Mouse (Mus musculus) ES-CJ7 (cell line): ENCODE measurements around the gene Itgav.
A peak's percentile ranks its signal among the peaks of the same experiment; 100 is the strongest.

Experiments
- DNase-seq: peaks from one replicate; pipeline ENCODE4 v3.0.0; 2011; ENCODE audit warnings: low read depth, low spot score

Itgav gene

GRCm38 (mm10) chr2:83744276-83744952, 20.2 kb downstream of the Itgav start:
- DNase-seq = no peak

GRCm38 (mm10) chr2:83745257-83745656, 21.1 kb downstream of the Itgav start:
- DNase-seq = no peak

DNA sequence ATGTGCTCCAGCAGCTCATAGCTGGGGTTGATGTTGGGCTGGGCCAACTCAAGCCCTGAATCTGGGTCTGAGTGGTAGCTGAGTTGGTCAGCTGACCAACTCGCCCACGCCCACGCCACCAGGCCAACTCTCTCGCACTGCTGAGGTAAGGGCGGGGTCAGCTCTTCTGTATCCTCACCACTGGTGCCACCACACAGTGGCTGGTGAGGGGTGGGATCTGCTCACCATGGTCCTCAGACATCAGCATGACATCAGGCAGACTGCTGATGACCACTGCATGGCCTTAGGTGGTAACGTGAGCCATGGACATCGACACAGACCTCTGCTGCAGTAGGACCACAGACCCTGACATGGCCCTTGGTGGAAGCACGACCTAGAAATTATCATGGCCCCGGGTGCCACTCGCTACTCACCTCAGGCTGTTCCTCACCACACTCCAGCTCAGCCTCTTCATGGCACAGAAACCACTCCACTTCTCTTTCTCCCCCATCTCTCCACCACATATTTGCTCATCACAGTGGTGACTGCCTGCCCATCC, 24.5 kb downstream of the Itgav start:
- no peak for DNase-seq

DNA sequence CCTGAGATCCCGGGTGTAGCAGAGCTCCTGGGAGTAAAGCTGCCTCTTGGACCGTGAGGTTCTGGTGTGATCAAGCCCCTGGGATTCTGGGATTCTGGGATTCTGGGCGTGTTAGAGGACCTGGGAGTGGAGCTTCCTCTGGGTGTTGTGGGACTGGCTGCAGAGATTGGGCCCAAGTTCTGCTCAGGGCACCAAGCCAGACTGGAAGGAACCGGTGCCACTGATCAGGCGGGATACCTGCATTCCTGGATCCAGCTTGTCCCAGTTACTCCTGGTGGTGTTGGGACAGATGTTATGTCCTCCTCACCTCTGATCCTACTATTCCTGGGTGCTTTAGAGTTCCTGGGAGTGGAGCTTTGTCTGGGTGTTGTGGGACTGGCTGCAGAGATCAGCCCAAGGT, 28.8 kb downstream of the Itgav start:
- peak; percentile 25 for DNase-seq

- no peak for DNase-seq
Observed at GRCm38 (mm10) chr2:83754306-83754837, 30.2 kb downstream of the Itgav start.

- DNase-seq = no peak
Observed at GRCm38 (mm10) chr2:83758606-83759215, 34.5 kb downstream of the Itgav start.

DNA sequence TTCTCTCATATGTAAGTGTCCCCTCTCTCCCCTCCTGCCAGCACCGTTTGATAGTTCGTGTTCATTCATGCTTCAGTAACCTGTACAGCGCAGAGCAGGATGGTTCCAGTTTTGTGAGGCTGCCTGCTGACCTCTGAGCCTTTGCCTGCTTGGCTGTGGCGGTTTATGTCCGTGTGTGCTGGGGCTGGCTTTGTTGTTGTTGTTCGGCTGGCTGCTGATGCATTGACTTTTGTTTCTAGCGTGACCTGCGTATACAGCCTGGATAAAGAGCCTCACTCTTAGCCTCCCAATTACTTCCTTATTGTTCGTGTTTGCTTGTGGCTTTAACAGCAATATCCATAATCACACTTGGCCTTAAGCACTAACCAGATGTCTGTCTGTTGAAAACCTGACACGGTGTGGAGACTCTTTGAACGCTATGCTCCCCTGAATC, 35.0 kb downstream of the Itgav start:
- DNase-seq = no peak

DNA sequence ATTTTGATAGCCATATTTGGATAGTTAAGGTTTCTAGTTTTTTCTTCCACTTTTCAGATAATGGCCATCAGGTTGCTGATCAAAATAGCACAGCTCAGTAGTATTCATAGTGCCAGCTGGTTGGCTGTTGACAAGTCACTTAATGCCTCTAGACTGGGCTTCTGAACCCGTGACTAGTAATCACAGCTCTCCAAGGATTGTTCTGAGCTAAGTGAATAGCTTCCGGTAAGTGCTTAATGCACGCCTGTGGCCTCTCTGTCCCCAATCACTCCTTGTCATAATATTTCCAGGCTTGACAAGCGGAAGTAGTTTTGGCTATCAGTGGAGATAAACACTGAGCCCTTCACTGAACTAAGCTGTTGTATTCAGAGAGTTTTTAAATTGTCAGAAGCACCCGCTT, 35.5 kb downstream of the Itgav start:
- no peak for DNase-seq

- no peak for DNase-seq
Observed at GRCm38 (mm10) chr2:83760112-83760511, 35.9 kb downstream of the Itgav start.

DNA sequence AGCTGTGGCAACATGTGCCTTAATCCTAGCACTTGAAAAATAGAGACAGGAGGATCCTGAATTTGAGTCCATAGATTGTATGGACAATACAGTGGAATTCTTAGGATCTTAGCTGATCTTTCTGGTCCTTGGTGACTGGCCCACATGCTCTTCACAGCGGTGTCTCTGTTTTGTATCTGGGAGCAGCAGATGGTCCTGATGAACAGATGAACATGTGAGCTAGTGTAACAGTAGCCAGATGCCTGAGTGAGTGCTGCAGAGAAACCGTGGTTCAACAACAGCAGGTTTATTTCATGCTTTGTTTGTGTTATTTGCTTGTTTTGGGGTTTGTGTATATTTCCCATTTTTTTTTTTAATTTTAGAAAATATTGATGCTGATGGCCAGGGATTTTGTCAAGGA, 37.3 kb downstream of the Itgav start:
- DNase-seq = no peak

DNA sequence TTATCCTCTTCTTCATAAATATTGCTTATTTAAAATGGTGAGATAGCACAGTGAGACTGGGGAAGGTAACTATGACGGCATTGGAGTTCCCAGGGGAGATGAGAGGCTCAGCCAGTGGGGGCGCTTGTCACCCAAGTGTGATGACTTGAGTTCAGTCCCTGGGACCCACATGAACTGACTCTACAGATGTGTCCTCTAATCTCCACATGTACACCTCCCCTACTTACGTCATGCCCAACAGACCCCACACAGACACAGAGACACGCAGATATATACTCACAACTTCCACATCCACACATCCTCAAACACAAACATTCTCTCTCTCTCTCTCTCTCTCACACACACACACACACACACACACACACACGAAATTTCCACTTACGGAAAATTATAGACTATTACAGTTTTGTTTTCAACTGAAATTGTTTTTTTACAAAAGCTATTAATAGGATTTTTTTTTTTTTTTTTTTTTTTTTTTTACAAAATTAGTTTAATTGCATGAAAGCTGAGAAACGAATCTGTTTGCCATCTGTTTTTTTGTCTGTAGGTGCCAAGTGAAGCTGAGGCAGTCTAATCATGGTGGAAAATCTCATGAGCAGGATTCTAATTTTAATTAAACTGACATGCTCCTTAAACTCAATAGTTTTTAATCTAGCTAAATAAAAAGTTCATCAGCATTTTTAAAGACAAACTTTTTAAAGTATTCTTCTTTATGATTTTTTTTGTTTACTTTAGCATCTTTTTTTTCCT, 38.1 kb downstream of the Itgav start:
- DNase-seq = peak; percentile 34

GRCm38 (mm10) chr2:83766058-83766457, 41.9 kb downstream of the Itgav start:
- no peak for DNase-seq

DNA sequence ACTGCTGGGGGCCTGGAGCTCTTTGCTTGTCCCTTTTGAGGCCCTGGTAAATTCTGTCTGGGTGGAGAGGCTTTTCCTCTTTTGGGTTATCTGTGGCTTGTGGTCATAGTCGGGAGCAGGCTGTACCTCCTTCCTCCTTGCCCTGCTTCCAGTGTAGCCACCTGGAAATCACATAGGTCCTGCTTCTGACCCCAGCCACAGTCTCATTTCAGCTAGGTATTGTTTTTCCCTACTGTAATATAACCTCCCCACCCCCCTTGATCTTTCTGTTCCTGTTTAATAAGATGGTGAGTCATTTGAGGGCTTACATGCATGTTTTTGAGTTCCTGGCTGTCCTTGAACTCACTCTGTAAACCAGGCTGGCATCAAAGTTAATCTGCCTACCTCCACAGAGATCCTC, 42.7 kb downstream of the Itgav start:
- no peak for DNase-seq

DNA sequence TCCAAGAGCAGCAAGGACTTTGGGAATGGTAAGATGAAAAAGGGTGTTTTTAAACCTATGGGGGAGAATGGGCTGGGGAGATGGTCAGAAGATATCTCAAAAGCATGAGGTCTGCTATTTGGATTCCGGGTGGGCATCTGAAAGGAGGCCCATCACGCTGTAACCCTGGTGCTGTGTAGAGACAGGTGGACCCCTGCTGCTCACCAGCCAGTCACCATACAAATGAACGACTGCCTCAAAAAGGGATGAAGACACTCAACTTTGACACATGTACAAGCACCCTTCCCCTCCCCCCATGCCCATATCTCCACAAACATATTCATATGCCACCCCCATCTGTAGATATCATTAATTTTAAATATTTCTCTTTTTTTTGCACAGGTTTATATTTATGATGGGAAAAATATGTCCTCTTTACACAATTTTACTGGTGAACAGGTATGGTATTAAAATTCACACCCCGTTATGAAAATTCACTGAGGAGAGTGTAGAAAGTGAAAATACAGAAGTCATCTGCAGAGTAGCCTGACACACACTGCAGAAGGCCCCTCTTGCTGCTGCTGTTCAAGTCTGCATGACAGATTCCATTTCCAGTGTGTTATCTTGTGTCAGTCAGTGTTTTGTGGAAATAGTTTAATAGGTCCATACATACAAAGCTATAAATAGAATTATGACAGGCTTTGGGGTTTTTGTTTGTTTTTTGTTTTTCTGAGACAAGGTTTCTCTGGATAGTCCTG, 44.3 kb downstream of the Itgav start:
- DNase-seq = no peak

DNA sequence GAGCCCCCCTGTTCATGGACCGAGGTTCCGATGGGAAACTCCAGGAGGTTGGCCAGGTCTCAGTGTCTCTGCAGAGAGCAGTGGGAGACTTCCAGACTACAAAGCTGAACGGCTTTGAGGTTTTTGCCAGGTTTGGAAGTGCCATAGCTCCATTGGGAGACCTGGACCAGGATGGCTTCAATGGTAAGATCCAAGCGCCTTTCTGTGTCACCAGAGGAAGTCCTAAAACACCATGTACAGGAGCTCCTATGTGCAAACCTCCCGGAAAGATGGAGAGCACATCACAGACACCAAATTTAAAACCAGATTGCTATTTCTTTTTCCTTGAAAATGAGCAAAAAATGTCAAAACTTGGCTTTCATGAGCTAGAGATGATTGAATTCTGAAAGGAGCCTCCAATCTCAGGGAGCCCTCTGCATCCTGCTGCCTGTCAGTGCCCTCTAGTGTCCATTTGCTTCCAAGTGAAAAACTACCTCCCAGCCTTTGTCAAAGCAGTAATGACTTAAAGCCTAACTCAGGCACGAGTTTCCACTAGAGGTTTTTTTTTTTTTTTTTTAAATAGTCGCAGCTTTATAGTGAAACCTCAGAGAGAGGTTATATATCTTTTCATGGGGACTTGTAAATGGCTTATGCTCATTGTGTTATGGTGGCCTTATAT, 47.1 kb downstream of the Itgav start:
- DNase-seq = peak; percentile 62

GRCm38 (mm10) chr2:83791330-83792073, 67.3 kb downstream of the Itgav start:
- no peak for DNase-seq

GRCm38 (mm10) chr2:83792102-83792501, 67.9 kb downstream of the Itgav start:
- no peak for DNase-seq

- no peak for DNase-seq
Observed at GRCm38 (mm10) chr2:83795766-83796165, 71.6 kb downstream of the Itgav start.

DNA sequence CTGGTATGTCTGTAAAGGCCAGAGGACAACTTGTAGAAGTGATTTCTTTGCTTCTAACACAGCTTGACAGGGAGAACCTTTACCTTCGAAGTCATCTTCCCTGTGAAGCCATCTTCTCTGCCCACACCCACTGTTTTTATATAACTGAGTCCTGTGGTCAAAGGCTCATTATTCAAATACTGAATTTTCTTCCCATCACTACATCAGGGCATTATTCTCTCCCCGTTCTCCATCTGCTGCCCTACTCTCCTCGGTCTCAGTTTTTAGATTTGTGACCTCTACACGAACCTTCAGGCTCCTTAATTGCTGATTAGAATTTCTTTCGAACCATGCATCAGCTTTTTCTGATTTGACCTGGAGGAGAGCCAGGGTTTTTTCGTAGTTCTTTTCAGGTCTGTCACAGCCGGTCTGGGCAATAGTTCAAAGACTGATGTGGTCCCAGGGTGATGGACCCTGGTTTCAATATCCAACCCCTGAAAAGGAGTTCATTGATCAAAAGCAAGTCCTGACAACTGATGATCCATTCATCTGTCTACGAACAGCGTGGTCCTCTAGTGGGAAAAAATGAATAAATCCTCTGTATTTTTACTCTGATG, 73.8 kb downstream of the Itgav start:
- DNase-seq = no peak
